Mouse (Mus musculus) cerebellum, adult 11 months (tissue): ENCODE results near the gene Pm20d1.
A peak's percentile ranks its signal among the peaks of the same experiment; 100 is the strongest.

ENCODE experiments used
- DNase-seq: peaks from one replicate; pipeline ENCODE4 v3.0.0; 2022

Pm20d1 gene

GRCm38 (mm10) chr1:131797202-131797909 is at the start of gene Pm20d1:
Pm20d1 (plus strand) TSS chr1:131797381.
- no peak for DNase-seq

GRCm38 (mm10) chr1:131747761-131748160 is 49.4 kb upstream of the Pm20d1 start:
- DNase-seq: no peak

- DNase-seq: no peak
These were observed 48.5 kb upstream of the Pm20d1 start for GRCm38 (mm10) chr1:131748636-131749035.

GRCm38 (mm10) chr1:131749706-131750545 is 47.3 kb upstream of the Pm20d1 start:
- no peak for DNase-seq

GRCm38 (mm10) chr1:131751181-131751890 is 45.8 kb upstream of the Pm20d1 start:
- DNase-seq: no peak

- peak; percentile 51 for DNase-seq
These were observed 45.3 kb upstream of the Pm20d1 start for GRCm38 (mm10) chr1:131751891-131752311.

GRCm38 (mm10) chr1:131754212-131754829 is 42.9 kb upstream of the Pm20d1 start:
- DNase-seq: no peak

- DNase-seq: no peak
These were observed 42.3 kb upstream of the Pm20d1 start for GRCm38 (mm10) chr1:131754916-131755315.

- no peak for DNase-seq
These were observed 40.0 kb upstream of the Pm20d1 start for GRCm38 (mm10) chr1:131757211-131757610.

GRCm38 (mm10) chr1:131758796-131759195 is 38.4 kb upstream of the Pm20d1 start:
- no peak for DNase-seq

- no peak for DNase-seq
These were observed 37.3 kb upstream of the Pm20d1 start for GRCm38 (mm10) chr1:131759667-131760427.

GRCm38 (mm10) chr1:131760428-131760820 is 36.8 kb upstream of the Pm20d1 start:
- DNase-seq: no peak

GRCm38 (mm10) chr1:131761079-131761831 is 35.9 kb upstream of the Pm20d1 start:
- DNase-seq: no peak

- no peak for DNase-seq
These were observed 33.5 kb upstream of the Pm20d1 start for GRCm38 (mm10) chr1:131763683-131764082.

- no peak for DNase-seq
These were observed 32.4 kb upstream of the Pm20d1 start for GRCm38 (mm10) chr1:131764581-131765338.

- peak; percentile 74 for DNase-seq
These were observed 31.7 kb upstream of the Pm20d1 start for GRCm38 (mm10) chr1:131765357-131766001.

- DNase-seq: no peak
These were observed 27.9 kb upstream of the Pm20d1 start for GRCm38 (mm10) chr1:131769296-131769695.

GRCm38 (mm10) chr1:131770656-131771055 is 26.5 kb upstream of the Pm20d1 start:
- DNase-seq: no peak

GRCm38 (mm10) chr1:131771440-131771839 is 25.7 kb upstream of the Pm20d1 start:
- no peak for DNase-seq

- no peak for DNase-seq
These were observed 2.6 kb upstream of the Pm20d1 start for GRCm38 (mm10) chr1:131794591-131794990.
